Mouse (Mus musculus): ENCODE results near the gene Cenpf. TPM values are rescaled to one million over a fixed set of nuclear protein-coding genes. Genes with fewer than 3 reads are reported as not detected.

Gene Cenpf
- polyA plus RNA-seq, 1 experiment from 2014 or later = 26.1 TPM

DNA sequence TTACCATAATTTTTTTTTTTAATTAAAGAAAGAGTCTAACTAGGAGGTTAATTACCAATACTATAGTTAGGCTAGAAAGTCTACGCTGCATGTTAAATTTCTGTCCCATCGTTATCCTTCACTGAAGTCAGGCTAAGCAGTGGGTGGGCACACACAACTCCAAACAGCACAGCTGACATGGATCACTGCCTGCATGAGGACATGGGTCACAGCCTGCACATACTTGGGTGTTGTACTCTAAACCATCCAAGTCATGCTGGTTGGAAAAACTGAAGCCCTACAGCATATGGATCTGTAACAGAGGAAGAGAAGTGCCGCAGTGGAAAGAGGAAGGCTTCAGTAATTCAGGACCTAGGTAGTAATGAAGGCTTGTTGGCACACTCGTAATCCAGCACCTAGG is 76.1 kb downstream of the Cenpf start:
- ChIA-PET POLR2A (no interaction called here), CTCF (no interaction called here)
- DNase-seq (ENCODE audit: low read depth, low spot score) (no peak), ATAC-seq (no peak)
- H3K27me3 ChIP-seq = peaks cover 26% of the 10 kb centered on the region
- TF ChIP-seq CTCF (IDR thresholded peaks at IDR 0.05) = no peak
- in situ Hi-C loops (cut with MboI; ENCODE audit: low pct_unique_long_range_greater_than_20kb) = no loop called here

- POLR2A ChIA-PET = interaction anchor here (0.6 kb wide), 1 partner anchor 392 kb away, joined by 3 read pairs; no protein-coding TSS in a partner anchor
- CTCF ChIA-PET = no interaction called here
- TF ChIP-seq CTCF (IDR thresholded peaks at IDR 0.05) = no peak
- ATAC-seq = no peak
- DNase-seq (ENCODE audit: low read depth, low spot score) = no peak
- in situ Hi-C loops (cut with MboI; ENCODE audit: low pct_unique_long_range_greater_than_20kb) = no loop called here
- peaks cover 21% of the 10 kb centered on the region for H3K27me3 ChIP-seq
These were observed 79.2 kb downstream of the Cenpf start for GRCm38 (mm10) chr1:189608640-189609039.

DNA sequence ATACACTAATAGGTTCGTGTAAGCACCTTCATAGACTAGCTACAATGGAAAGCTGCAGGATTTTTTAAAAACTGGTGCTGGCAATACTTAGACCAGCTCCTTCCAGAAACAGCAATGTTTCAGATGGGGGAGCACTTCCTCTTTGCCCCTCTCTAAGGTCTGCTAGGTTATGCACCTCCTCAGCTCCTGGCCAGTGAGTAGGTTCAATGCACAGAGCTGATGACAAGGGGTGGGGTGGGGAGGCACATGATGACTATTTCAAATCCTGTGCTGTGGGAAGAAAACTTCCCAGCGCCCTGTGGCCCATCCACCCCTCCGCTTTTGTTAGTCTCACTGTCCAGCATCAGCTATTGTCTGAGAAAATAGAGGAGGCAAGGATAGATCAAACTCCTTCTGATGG is 79.8 kb downstream of the Cenpf start:
- no peak for DNase-seq (ENCODE audit: low read depth, low spot score)
- ChIA-PET POLR2A (no interaction called here), CTCF (interaction anchor here (1.0 kb wide), 1 partner anchor 12 kb away, joined by 3 read pairs; no protein-coding TSS in a partner anchor)
- no peak for TF ChIP-seq CTCF (IDR thresholded peaks at IDR 0.05)
- H3K27me3 ChIP-seq = peaks cover 21% of the 10 kb centered on the region
- in situ Hi-C loops (cut with MboI; ENCODE audit: low pct_unique_long_range_greater_than_20kb) = no loop called here
- ATAC-seq = no peak

DNA sequence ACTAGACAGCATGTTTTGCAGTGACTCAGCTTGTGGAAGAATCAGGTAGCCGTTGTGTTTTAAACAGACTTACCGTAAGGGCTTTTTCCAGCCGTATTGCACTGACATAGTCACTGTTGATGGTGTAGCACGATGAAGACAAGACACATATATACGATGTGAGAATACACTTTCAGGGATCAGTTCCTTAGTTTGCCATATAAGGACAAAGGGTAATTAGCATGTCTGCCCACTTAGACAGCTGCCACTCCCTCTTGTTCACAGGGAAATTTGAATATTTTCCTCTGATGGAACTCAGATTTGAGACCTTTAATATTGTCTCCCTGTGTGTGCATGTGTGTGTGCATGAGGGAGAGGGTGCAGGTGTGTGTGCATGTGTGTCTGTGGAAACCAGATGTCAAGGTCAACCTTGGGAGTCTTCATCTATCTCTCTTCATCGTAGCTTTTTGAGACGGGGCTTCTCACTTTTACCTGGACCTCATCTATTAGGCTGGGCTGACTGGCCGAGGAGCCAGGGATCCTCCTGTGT is 82.2 kb downstream of the Cenpf start:
- ATAC-seq = no peak
- ChIA-PET POLR2A (no interaction called here), CTCF (no interaction called here)
- in situ Hi-C loops (cut with MboI; ENCODE audit: low pct_unique_long_range_greater_than_20kb) = no loop called here
- DNase-seq (ENCODE audit: low read depth, low spot score) = no peak
- TF ChIP-seq CTCF (IDR thresholded peaks at IDR 0.05) = no peak
- peaks cover 29% of the 10 kb centered on the region for H3K27me3 ChIP-seq

GRCm38 (mm10) chr1:189597096-189597495 is 90.8 kb downstream of the Cenpf start:
- TF ChIP-seq CTCF (IDR thresholded peaks at IDR 0.05) = no peak
- H3K27me3 ChIP-seq = peaks cover 27% of the 10 kb centered on the region
- no peak for DNase-seq (ENCODE audit: low read depth, low spot score)
- ChIA-PET CTCF (no interaction called here), POLR2A (no interaction called here)
- ATAC-seq = no peak
- in situ Hi-C loops (cut with MboI; ENCODE audit: low pct_unique_long_range_greater_than_20kb) = no loop called here

Other genes with a start within 250 kb of the Cenpf start
- gene Ptpn14, start 40.2 kb upstream of the Cenpf start, polyA plus RNA-seq (2021) = 56.8 TPM
- 113 TPM for gene Smyd2, start 234.3 kb upstream of the Cenpf start, polyA plus RNA-seq (2021)